Mouse (Mus musculus) hindbrain, embryonic 14.5 days (tissue): Measurements from ENCODE around the gene Pard3. TPM values are rescaled to one million over a fixed set of nuclear protein-coding genes. Genes with fewer than 3 reads are reported as not detected.

Source experiments
- ATAC-seq: fragments of 200-750 bp; cut with Nextera tagmentation; 2 replicates; pipeline ENCODE4 v1.8.0; 2017; ENCODE audit warnings: moderate number of reproducible peaks, mild to moderate bottlenecking, moderate TSS enrichment, moderate library complexity; ENCODE audit not compliant: low FRiP score
- DNase-seq: peaks from one replicate; pipeline ENCODE4 v3.0.0-alpha.2; 2015; ENCODE audit warnings: low spot score
- H3K27ac ChIP-seq: fragments of 300-500 bp; sonication (generic); 2 replicates; pipeline ENCODE4 v1.5.1; 2014; ENCODE audit warnings: mild to moderate bottlenecking, moderate library complexity
- H3K27me3 ChIP-seq: fragments of 300-500 bp; sonication (generic); 2 replicates; pipeline ENCODE4 v1.6.1; 2014; ENCODE audit warnings: mild to moderate bottlenecking, low read length, mixed read lengths; ENCODE audit not compliant: control insufficient read depth, insufficient read depth
- H3K36me3 ChIP-seq: fragments of 300-500 bp; sonication (generic); replicated peaks from 2 replicates; pipeline ENCODE4 v1.6.1; 2014; ENCODE audit not compliant: control insufficient read depth, insufficient read depth
- H3K4me1 ChIP-seq: fragments of 300-500 bp; sonication (generic); replicated peaks from 2 replicates; pipeline ENCODE4 v1.6.1; 2014; ENCODE audit warnings: antibody characterized with exemption, low read length, mixed read lengths; ENCODE audit not compliant: control insufficient read depth, insufficient read depth
- H3K4me2 ChIP-seq: fragments of 300-500 bp; sonication (generic); replicated peaks from 2 replicates; pipeline ENCODE4 v1.6.1; 2014; ENCODE audit warnings: mild to moderate bottlenecking, moderate library complexity
- H3K4me3 ChIP-seq: fragments of 300-500 bp; sonication (generic); replicated peaks from 2 replicates; pipeline ENCODE4 v1.5.1; 2014; ENCODE audit warnings: mild to moderate bottlenecking, low read length
- H3K9ac ChIP-seq: fragments of 300-500 bp; sonication (generic); 2 replicates; pipeline ENCODE4 v1.6.1; 2014
- H3K9me3 ChIP-seq: fragments of 300-500 bp; sonication (generic); 2 replicates; pipeline ENCODE4 v1.6.1; 2016; ENCODE audit warnings: low read length; ENCODE audit not compliant: control insufficient read depth
- WGBS: fragments of 180-500 bp; shearing (Covaris S2); extraction: QIAGEN DNeasy Blood & Tissue Kit; methylation state at CpG from one replicate; pipeline ENCODE4 v1.1.7; 2014; 5-methylcytosine and 5-hydroxymethylcytosine counted together
- polyA plus RNA-seq: library from polyadenylated mRNA; unstranded; fragments of >200 nt; fragmentation: Nextera tagmentation; extraction: Ambion mirVana; gene quantifications from 2 replicates; pipeline ENCODE4 v1.2.1, GENCODE M21; 2014

Gene Pard3
- polyA plus RNA-seq, 1 experiment from 2014 or later: 25.5 TPM

DNA sequence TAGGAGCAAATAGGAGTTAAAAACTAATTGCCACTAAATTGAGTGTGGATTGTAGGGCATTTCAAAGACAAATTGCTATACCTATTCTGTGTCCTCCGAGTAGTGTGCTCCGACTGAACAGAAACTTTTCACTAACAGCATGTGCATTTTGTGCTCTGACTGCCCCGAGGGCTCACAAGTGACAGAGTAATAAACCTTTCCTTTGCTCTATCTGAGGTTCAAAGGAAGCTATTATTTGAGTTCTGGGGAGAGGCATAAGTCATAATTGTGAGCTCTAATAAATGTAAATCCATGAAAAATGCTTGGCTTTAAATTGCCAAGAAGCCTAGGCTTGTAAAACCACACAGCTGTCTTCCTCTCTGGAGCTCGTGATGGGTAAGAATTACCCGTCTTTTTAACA, 156.5 kb downstream of the Pard3 start:
- DNase-seq (no peak), ATAC-seq (no peak)
- Histone ChIP-seq H3K36me3 (no peaks in the 10 kb centered on the region), H3K4me3 (no peak overlapping the region), H3K4me2 (no peak overlapping the region), H3K9ac (no peak overlapping the region), H3K27ac (no peak overlapping the region), H3K4me1 (peaks cover 28% of the 10 kb centered on the region), H3K9me3 (no peaks in the 10 kb centered on the region), H3K27me3 (no peaks in the 10 kb centered on the region)
- WGBS: 49% methylated on average over 5 of the region's 5 CpGs

DNA sequence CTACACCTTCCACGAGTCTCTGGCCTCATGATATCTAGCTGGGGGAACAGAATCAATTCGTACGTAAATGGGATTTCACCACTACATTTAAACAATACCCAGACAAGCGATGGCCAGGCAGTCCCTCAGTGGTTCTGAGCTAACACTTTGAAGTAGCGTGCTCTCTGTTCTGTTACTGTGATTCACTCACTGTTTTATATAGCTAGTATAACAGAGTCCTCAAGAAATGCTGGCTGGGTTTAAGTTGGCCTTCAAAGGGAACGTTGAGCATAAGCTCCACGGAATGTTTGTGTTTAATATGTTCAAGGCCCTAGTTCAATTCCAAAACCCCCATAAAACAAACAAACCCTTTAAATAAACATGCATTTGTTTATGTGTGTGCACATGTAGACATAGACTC, 156.9 kb downstream of the Pard3 start:
- Histone ChIP-seq H3K9me3 (no peaks in the 10 kb centered on the region), H3K27me3 (no peaks in the 10 kb centered on the region), H3K9ac (no peak overlapping the region), H3K4me3 (no peak overlapping the region), H3K36me3 (no peaks in the 10 kb centered on the region), H3K4me2 (no peak overlapping the region), H3K4me1 (peaks cover 25% of the 10 kb centered on the region), H3K27ac (no peak overlapping the region)
- WGBS: 70% methylated on average over 7 of the region's 7 CpGs
- ATAC-seq (no peak), DNase-seq (no peak)

DNA sequence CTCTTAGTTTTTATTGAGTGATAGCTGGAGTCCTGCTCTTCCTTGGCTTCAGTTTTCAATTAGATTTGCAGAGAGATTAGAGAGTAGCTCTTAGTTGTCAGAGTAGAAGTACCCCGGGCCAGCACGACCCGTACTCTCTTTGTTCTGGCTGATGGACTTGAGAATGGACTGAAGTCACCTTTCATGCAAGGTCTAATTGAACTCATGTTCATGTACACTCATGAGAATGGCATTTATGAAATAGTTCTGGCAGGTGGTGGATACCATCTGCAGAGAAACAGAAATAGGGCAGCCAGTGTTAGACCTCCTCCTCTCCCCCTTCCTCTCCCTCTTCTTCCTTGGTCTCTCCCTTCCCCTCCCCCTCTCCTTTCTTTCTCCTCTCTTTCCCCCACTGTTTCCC, 158.7 kb downstream of the Pard3 start:
- 75% methylated on average over 3 of the region's 3 CpGs for WGBS
- no peak overlapping the region for H3K4me2 ChIP-seq
- ATAC-seq (no peak), DNase-seq (no peak)
- H3K4me3 ChIP-seq: no peak overlapping the region
- no peak overlapping the region for H3K27ac ChIP-seq
- peaks cover 22% of the 10 kb centered on the region for H3K4me1 ChIP-seq
- H3K9ac ChIP-seq: no peak overlapping the region
- H3K9me3 ChIP-seq: no peaks in the 10 kb centered on the region
- H3K36me3 ChIP-seq: no peaks in the 10 kb centered on the region
- no peaks in the 10 kb centered on the region for H3K27me3 ChIP-seq

DNA sequence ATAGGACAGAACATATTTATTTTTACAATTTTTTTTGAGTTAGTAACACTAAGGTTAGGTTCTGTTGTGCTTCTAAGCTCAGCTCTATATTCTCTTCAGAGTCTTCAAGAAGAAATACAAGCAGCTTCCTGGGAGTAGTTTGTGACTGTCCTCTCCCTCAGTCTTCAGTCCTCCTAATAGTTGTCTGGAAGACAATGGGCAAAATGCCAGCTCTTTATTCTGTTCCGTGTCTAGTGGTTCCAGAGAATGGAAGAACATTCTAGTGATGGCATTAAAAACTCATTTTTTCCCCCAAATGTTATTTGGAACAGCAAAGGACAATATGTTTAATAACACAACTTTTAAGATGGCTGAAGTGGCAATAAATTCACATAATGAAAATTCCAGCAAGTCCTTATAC, 163.3 kb downstream of the Pard3 start:
- H3K36me3 ChIP-seq: no peaks in the 10 kb centered on the region
- no peaks in the 10 kb centered on the region for H3K9me3 ChIP-seq
- no peak overlapping the region for H3K9ac ChIP-seq
- H3K27me3 ChIP-seq: no peaks in the 10 kb centered on the region
- 25% methylated on average over 1 of the region's 1 CpGs for WGBS
- peak; percentile 42 for DNase-seq
- H3K27ac ChIP-seq: peak overlapping the region; percentile 27; the same call in 1 of the 2 replicates
- H3K4me3 ChIP-seq: no peak overlapping the region
- no peak overlapping the region for H3K4me2 ChIP-seq
- no peak for ATAC-seq
- peaks cover 19% of the 10 kb centered on the region for H3K4me1 ChIP-seq

DNA sequence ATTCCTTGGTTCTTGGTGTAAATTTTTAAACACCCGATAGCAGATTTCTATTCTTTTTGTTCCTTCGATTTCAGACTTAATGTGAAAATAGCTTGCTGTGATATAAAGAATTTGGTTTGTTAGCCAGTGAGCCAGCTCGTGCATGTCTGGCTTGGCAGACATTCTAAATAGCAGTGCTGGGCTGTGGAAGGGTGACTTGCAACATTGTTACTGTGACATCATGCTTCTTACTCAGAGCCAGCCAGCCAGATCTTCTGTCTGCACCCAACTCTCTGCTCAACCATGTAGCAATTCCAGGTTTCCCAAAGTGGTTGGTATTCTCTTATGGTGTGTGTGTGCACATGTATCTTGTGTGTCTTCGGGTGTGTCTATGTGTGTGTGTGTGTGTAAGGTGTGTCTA, 163.7 kb downstream of the Pard3 start:
- H3K9ac ChIP-seq: no peak overlapping the region
- H3K4me3 ChIP-seq: no peak overlapping the region
- H3K4me2 ChIP-seq: no peak overlapping the region
- no peaks in the 10 kb centered on the region for H3K9me3 ChIP-seq
- 79% methylated on average over 4 of the region's 4 CpGs for WGBS
- H3K27me3 ChIP-seq: no peaks in the 10 kb centered on the region
- ATAC-seq: no peak
- H3K36me3 ChIP-seq: no peaks in the 10 kb centered on the region
- peak overlapping the region; percentile 27; the same call in 1 of the 2 replicates for H3K27ac ChIP-seq
- H3K4me1 ChIP-seq: peaks cover 19% of the 10 kb centered on the region
- DNase-seq: no peak

DNA sequence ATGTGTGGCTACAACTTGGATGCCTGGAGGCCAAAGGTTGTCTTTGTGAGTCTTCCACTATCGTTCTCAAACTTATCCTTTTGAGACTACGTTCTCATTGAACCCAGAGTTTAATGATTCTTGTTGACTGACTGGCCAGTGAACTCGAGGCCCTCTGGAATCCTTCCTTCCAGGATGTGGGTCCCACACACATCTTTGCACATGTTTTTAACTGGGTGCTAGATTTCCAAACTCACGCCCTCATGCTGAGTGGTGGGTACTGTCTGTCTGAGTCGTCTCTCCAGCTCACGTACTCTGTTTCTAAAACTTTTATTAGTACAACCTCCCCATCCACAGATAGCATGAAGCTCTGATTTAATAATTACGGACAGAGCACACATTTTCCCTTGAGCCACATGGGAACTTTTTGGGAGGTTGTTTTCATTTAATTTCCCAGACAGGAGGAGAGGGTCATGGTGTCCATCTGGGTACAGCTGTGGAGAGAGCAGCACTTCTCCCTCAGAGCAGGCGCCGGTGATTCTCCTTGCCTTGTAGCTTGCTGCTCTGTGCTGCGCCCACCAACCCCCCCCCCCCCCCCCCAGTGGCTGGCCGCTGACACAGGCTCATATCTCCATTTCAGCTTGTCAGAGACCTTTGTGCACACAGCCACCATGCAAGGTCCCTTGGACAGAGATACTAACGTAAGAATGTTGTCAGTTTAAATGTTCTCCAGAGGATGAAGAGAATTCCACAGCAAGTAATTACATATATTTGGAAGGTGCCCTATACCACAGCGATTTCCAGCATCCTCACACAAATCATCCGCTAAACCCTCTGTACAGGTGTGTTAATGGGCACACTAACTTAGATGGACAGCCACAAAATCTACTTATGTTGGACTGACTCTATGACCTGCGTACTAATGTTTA, 165.9 kb downstream of the Pard3 start:
- Histone ChIP-seq H3K9ac (no peak overlapping the region), H3K27me3 (no peaks in the 10 kb centered on the region), H3K27ac (0 out of 2 replicates have a peak overlapping the region, but pooled peaks have one; percentile 9), H3K36me3 (no peaks in the 10 kb centered on the region), H3K4me2 (no peak overlapping the region), H3K4me1 (peaks cover 19% of the 10 kb centered on the region), H3K9me3 (no peaks in the 10 kb centered on the region), H3K4me3 (no peak overlapping the region)
- WGBS: 69% methylated on average over 15 of the region's 15 CpGs
- ATAC-seq (no peak), DNase-seq (no peak)

DNA sequence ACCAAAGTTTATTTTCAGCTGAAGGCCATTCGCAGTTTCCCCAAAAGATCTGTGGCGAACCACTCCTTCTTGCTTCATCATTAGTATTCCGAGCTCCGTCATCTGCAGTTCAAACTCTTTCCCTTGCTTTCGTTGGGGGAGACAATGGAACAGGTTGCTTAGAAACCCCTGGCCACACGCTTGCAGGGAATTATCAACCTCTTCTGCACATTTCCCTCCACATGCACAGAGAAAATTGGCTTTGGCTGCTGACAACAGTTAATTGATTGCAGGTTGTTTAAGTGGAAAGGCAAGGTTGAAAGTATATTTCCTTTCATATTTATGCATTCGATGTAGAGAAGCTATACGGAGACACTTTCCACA, 166.5 kb downstream of the Pard3 start:
- 37% methylated on average over 8 of the region's 8 CpGs for WGBS
- DNase-seq (no peak), ATAC-seq (no peak)
- Histone ChIP-seq H3K27me3 (no peaks in the 10 kb centered on the region), H3K4me3 (no peak overlapping the region), H3K36me3 (no peaks in the 10 kb centered on the region), H3K4me2 (no peak overlapping the region), H3K4me1 (peaks cover 19% of the 10 kb centered on the region), H3K9me3 (no peaks in the 10 kb centered on the region), H3K27ac (peak overlapping the region; percentile 63), H3K9ac (no peak overlapping the region)

DNA sequence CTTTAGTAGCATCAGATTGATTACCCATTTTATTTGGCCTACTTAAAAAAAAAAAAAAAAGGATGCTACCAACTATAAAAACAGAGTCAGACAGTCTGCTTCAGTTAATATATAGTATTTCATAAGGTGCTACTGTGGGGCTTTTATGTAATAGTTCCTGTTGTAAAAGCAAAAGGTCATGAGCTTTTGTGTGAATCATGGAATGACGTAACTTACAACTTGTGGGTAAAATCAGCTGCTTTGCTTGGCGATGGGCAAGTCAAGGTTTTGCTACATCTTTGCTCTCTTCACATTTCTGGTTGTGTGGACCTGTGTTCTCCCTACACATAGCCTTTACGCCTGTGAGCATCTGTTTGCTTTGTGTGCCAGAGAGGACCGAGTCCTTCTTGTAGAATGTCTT, 179.7 kb downstream of the Pard3 start:
- ATAC-seq: no peak
- Histone ChIP-seq H3K9me3 (no peaks in the 10 kb centered on the region), H3K36me3 (no peaks in the 10 kb centered on the region), H3K4me1 (no peaks in the 10 kb centered on the region), H3K27ac (no peak overlapping the region), H3K4me2 (no peak overlapping the region), H3K27me3 (no peaks in the 10 kb centered on the region), H3K9ac (no peak overlapping the region), H3K4me3 (no peak overlapping the region)
- WGBS: 92% methylated on average over 4 of the region's 4 CpGs
- DNase-seq: no peak

DNA sequence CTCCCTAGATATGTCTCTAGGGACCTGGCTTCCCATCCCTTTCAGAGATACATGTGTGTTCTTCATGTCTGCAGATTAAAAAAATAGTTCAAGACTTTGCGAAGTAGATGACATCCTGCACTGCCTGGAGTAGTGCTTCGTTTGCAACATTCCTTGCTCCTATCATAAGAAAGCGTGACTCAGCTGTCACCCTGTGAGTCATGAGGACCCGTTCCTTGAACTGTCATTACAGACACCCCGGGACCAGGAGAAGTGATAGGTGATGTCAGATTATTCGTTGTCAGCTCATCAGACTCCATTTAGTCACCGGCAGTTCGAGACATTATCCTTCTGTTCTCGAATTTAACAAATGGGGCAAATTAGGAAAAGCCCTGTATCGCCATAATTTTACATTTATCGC, 180.1 kb downstream of the Pard3 start:
- Histone ChIP-seq H3K4me1 (no peaks in the 10 kb centered on the region), H3K27me3 (no peaks in the 10 kb centered on the region), H3K4me3 (no peak overlapping the region), H3K36me3 (no peaks in the 10 kb centered on the region), H3K27ac (no peak overlapping the region), H3K4me2 (no peak overlapping the region), H3K9me3 (no peaks in the 10 kb centered on the region), H3K9ac (no peak overlapping the region)
- DNase-seq (no peak), ATAC-seq (no peak)
- 80% methylated on average over 11 of the region's 11 CpGs for WGBS
